Comparison of ENCODE assay signal across 8 mouse cellular contexts in genomic region chr1:33663163-33663562, GRCm38 (mm10). TPM values are rescaled to one million over a fixed set of nuclear protein-coding genes. Genes with fewer than 3 reads are reported as not detected.
A peak's percentile ranks its signal among the peaks of the same experiment; 100 is the strongest.
DNase-seq lines count a peak whose midpoint lies in the region; ATAC-seq and TF ChIP-seq lines count a peak whose summit lies in the region.

No protein-coding gene starts in this region.

- no peak for TF ChIP-seq POLR2A in lung, adult 2 months (IDR thresholded peaks at IDR 0.05; ENCODE audit: borderline replicate concordance, extremely low read depth, low read depth, low read length)

- TF ChIP-seq CTCF in forebrain, postnatal 0 days (IDR thresholded peaks at IDR 0.05; ENCODE audit: low read depth) = peak; percentile 70
- 0 out of 2 replicates have a peak, but pooled peaks have one; percentile 7 for TF ChIP-seq CTCF in lung, adult 2 months (IDR thresholded peaks at IDR 0.05; ENCODE audit: insufficient read depth, low read length)

- H3K36me3 ChIP-seq in forebrain, postnatal 0 days (ENCODE audit: insufficient read depth) = peaks cover 38% of the 10 kb centered on the region
- H3K36me3 ChIP-seq in forebrain, embryonic 11.5 days (ENCODE audit: control insufficient read depth, insufficient read depth, low read length) = no peaks in the 10 kb centered on the region; the same call in 1 of the 2 replicates
- H3K36me3 ChIP-seq in intestine, embryonic 16.5 days (ENCODE audit: control insufficient read depth, insufficient read depth, low read length) = peaks cover 4% of the 10 kb centered on the region

- no peaks in the 10 kb centered on the region for H3K4me1 ChIP-seq in forebrain, postnatal 0 days (ENCODE audit: insufficient read depth)
- no peaks in the 10 kb centered on the region for H3K4me1 ChIP-seq in forebrain, embryonic 11.5 days (replicated peaks; ENCODE audit: control insufficient read depth, insufficient read depth, low read length)
- H3K4me1 ChIP-seq in lung, adult 2 months (ENCODE audit: control insufficient read depth, insufficient read depth, low read length) = no peaks in the 10 kb centered on the region
- no peaks in the 10 kb centered on the region for H3K4me1 ChIP-seq in intestine, embryonic 16.5 days (ENCODE audit: control insufficient read depth, insufficient read depth, low read length)

- H3K27me3 ChIP-seq in forebrain, postnatal 0 days (ENCODE audit: insufficient read depth, low read length) = no peaks in the 10 kb centered on the region
- H3K27me3 ChIP-seq in forebrain, embryonic 11.5 days (ENCODE audit: control insufficient read depth, insufficient read depth, low read length) = no peaks in the 10 kb centered on the region
- H3K27me3 ChIP-seq in intestine, embryonic 16.5 days (replicated peaks; ENCODE audit: control insufficient read depth, insufficient read depth, low read length) = no peaks in the 10 kb centered on the region

- no peak for ATAC-seq in forebrain, postnatal 0 days
- no peak for ATAC-seq in forebrain, embryonic 11.5 days (replicated peaks; ENCODE audit: low FRiP score)
- ATAC-seq in activated CD4-positive, CD25-positive, alpha-beta regulatory T cell, adult 4 months = peak; percentile 50
- no peak for ATAC-seq in intestine, embryonic 16.5 days

- H3K9ac ChIP-seq in forebrain, postnatal 0 days = no peak overlapping the region
- H3K9ac ChIP-seq in forebrain, embryonic 11.5 days (ENCODE audit: low read length) = no peak overlapping the region
- no peak overlapping the region for H3K9ac ChIP-seq in intestine, embryonic 16.5 days (ENCODE audit: low read depth, low read length)

- H3K4me2 ChIP-seq in forebrain, postnatal 0 days (ENCODE audit: low read depth) = no peak overlapping the region
- H3K4me2 ChIP-seq in forebrain, embryonic 11.5 days (ENCODE audit: low read depth, low read length, severe bottlenecking) = no peak overlapping the region
- H3K4me2 ChIP-seq in intestine, embryonic 16.5 days (ENCODE audit: low read depth, low read length) = no peak overlapping the region

- no peak overlapping the region for H3K27ac ChIP-seq in forebrain, postnatal 0 days (ENCODE audit: low read depth, low read length)
- H3K27ac ChIP-seq in forebrain, embryonic 11.5 days (ENCODE audit: low read depth, low read length) = no peak overlapping the region
- H3K27ac ChIP-seq in intestine, embryonic 16.5 days (ENCODE audit: low read length) = no peak overlapping the region

- H3K4me3 ChIP-seq in forebrain, postnatal 0 days (ENCODE audit: low read depth, low read length) = no peak overlapping the region
- H3K4me3 ChIP-seq in forebrain, embryonic 11.5 days (ENCODE audit: low read depth, low read length) = no peak overlapping the region
- no peak overlapping the region for H3K4me3 ChIP-seq in lung, adult 2 months (replicated peaks; ENCODE audit: extremely low read depth, low read depth, low read length)
- H3K4me3 ChIP-seq in intestine, embryonic 16.5 days (ENCODE audit: low read length) = no peak overlapping the region

- peak; percentile 66 for DNase-seq in forebrain, postnatal 0 days
- DNase-seq in forebrain, embryonic 11.5 days (ENCODE audit: low spot score) = no peak
- no peak for DNase-seq in lung, adult 2 months
- no peak for DNase-seq in lung, postnatal 25 days (ENCODE audit: low spot score)
- peak; percentile 13 to 22 for DNase-seq in natural killer cell, adult 2 months (ENCODE audit: low spot score in 2 of 2)
- no peak for DNase-seq in urinary bladder, adult 18-20 months (ENCODE audit: low spot score in 2 of 2)

- H3K9me3 ChIP-seq in forebrain, postnatal 0 days (ENCODE audit: low read length) = no peaks in the 10 kb centered on the region
- H3K9me3 ChIP-seq in forebrain, embryonic 11.5 days (ENCODE audit: control insufficient read depth, low read length) = no peaks in the 10 kb centered on the region
- H3K9me3 ChIP-seq in intestine, embryonic 16.5 days (ENCODE audit: control insufficient read depth, low read length) = no peaks in the 10 kb centered on the region

RNA-seq across cellular contexts. Expression of gene Prim2, which starts 6.4 kb away (rescaled TPM):
- total RNA-seq in forebrain, postnatal 0 days (2014; rRNA removed) = 26.9 and 33.4 TPM in 2 replicates
- polyA plus RNA-seq in forebrain, postnatal 0 days (2015; fragmentation: Nextera tagmentation; extraction: Ambion mirVana) = 17.8 and 18.3 TPM in 2 replicates
- polyA plus RNA-seq in forebrain, embryonic 11.5 days (2014; fragmentation: Nextera tagmentation; extraction: Ambion mirVana) = 58.4 and 58.8 TPM in 2 replicates
- 2.3 and 4.0 TPM in 2 replicates for polyA plus RNA-seq in lung, adult 2 months (2012; rRNA removed)
- polyA plus RNA-seq in activated CD4-positive, CD25-positive, alpha-beta regulatory T cell, adult 4 months (2017; shearing (Covaris generic)) = 10 to 100 TPM; 24.2 to 31.5 TPM
- polyA plus RNA-seq in intestine, embryonic 16.5 days (2015; fragmentation: Nextera tagmentation; extraction: Ambion mirVana) = 22.6 and 26.3 TPM in 2 replicates

RNA-seq across cellular contexts. Expression of gene Rab23, which starts 56.5 kb away (rescaled TPM):
- 9.0 and 13.8 TPM in 2 replicates for total RNA-seq in forebrain, postnatal 0 days (2014; rRNA removed)
- 21.1 and 25.4 TPM in 2 replicates for polyA plus RNA-seq in forebrain, postnatal 0 days (2015; fragmentation: Nextera tagmentation; extraction: Ambion mirVana)
- 27.4 and 30.2 TPM in 2 replicates for polyA plus RNA-seq in forebrain, embryonic 11.5 days (2014; fragmentation: Nextera tagmentation; extraction: Ambion mirVana)
- polyA plus RNA-seq in lung, adult 2 months (2012; rRNA removed) = 11.3 and 17.3 TPM in 2 replicates
- 1 to 10 TPM; 7.0 to 7.3 TPM for polyA plus RNA-seq in activated CD4-positive, CD25-positive, alpha-beta regulatory T cell, adult 4 months (2017; shearing (Covaris generic))
- 16.3 and 16.9 TPM in 2 replicates for polyA plus RNA-seq in intestine, embryonic 16.5 days (2015; fragmentation: Nextera tagmentation; extraction: Ambion mirVana)

Comparison
In these comparisons a context has a peak if more than half of its experiments do, and no peak if none do; other contexts are left out.
1. DNase-seq: peak in forebrain, postnatal 0 days (single experiment) and natural killer cell, adult 2 months (2 of 2); none in forebrain, embryonic 11.5 days (single experiment), lung, adult 2 months (single experiment), lung, postnatal 25 days (single experiment) and urinary bladder, adult 18-20 months (0 of 2).